Mouse (Mus musculus) E14TG2a.4 (cell line): Measurements from ENCODE around the gene Cyp11a1.

Source experiments
- H3K27me3 ChIP-seq: 2 replicates; pipeline ENCODE4 v1.6.1; 2014; ENCODE audit warnings: low read length, control low read depth; ENCODE audit not compliant: insufficient read depth
- H3K36me3 ChIP-seq: 2 replicates; pipeline ENCODE4 v1.6.1; 2014; ENCODE audit warnings: low read length, control low read depth; ENCODE audit not compliant: insufficient read depth
- H3K4me1 ChIP-seq: replicated peaks from 2 replicates; pipeline ENCODE4 v1.6.1; 2014; ENCODE audit warnings: low read depth, low read length, control low read depth
- H3K4me3 ChIP-seq: replicated peaks from 2 replicates; pipeline ENCODE4 v1.5.1; 2014; ENCODE audit warnings: mild to moderate bottlenecking, low read length
- H3K9me3 ChIP-seq: 2 replicates; pipeline ENCODE4 v1.6.1; 2014; ENCODE audit warnings: low read length, control low read depth
- CTCF ChIP-seq: conservative IDR thresholded peaks from 2 replicates; pipeline ENCODE4 v1.5.1; 2014; ENCODE audit warnings: low read length
- NANOG ChIP-seq: IDR thresholded peaks from 2 replicates; pipeline ENCODE4 v1.6.1; 2014; ENCODE audit warnings: borderline replicate concordance, low read length, mixed read lengths
- POU5F1 ChIP-seq: IDR thresholded peaks from 2 replicates; pipeline ENCODE4 v1.6.1; 2014; ENCODE audit warnings: low read length, borderline replicate concordance

Gene Cyp11a1

GRCm38 (mm10) chr9:58040977-58041376 lies 34.8 kb downstream of the Cyp11a1 start:
- peaks cover 80% of the 10 kb centered on the region for H3K4me1 ChIP-seq
- no peaks in the 10 kb centered on the region for H3K9me3 ChIP-seq
- TF ChIP-seq POU5F1 (no peak), CTCF (no peak), NANOG (no peak)
- no peaks in the 10 kb centered on the region for H3K36me3 ChIP-seq
- peaks cover 48% of the 10 kb centered on the region for H3K27me3 ChIP-seq
- no peak overlapping the region for H3K4me3 ChIP-seq

GRCm38 (mm10) chr9:58042391-58042790 lies 36.2 kb downstream of the Cyp11a1 start:
- H3K4me1 ChIP-seq = peaks cover 80% of the 10 kb centered on the region

GRCm38 (mm10) chr9:58043496-58044017 lies 37.3 kb downstream of the Cyp11a1 start:
- Histone ChIP-seq H3K4me3 (no peak overlapping the region), H3K27me3 (peaks cover 46% of the 10 kb centered on the region), H3K9me3 (no peaks in the 10 kb centered on the region), H3K4me1 (peaks cover 74% of the 10 kb centered on the region), H3K36me3 (no peaks in the 10 kb centered on the region)
- TF ChIP-seq POU5F1 = no peak
- TF ChIP-seq NANOG = no peak
- no peak for TF ChIP-seq CTCF

More at GRCm38 (mm10) chr9:58042391-58042790, 36.2 kb downstream of the Cyp11a1 start:
- peaks cover 44% of the 10 kb centered on the region for H3K27me3 ChIP-seq
- TF ChIP-seq POU5F1 (no peak), CTCF (no peak), NANOG (no peak)
- no peak overlapping the region; the same call in 1 of the 2 replicates for H3K4me3 ChIP-seq
- no peaks in the 10 kb centered on the region for H3K36me3 ChIP-seq
- no peaks in the 10 kb centered on the region for H3K9me3 ChIP-seq

GRCm38 (mm10) chr9:58044828-58045227 lies 38.6 kb downstream of the Cyp11a1 start:
- no peaks in the 10 kb centered on the region for H3K9me3 ChIP-seq
- H3K4me3 ChIP-seq = no peak overlapping the region
- H3K36me3 ChIP-seq = no peaks in the 10 kb centered on the region
- TF ChIP-seq CTCF (no peak), NANOG (no peak), POU5F1 (no peak)
- H3K4me1 ChIP-seq = peaks cover 66% of the 10 kb centered on the region
- H3K27me3 ChIP-seq = peaks cover 53% of the 10 kb centered on the region

- no peak for TF ChIP-seq POU5F1
- no peak for TF ChIP-seq NANOG
- TF ChIP-seq CTCF = no peak
- Histone ChIP-seq H3K36me3 (no peaks in the 10 kb centered on the region), H3K4me1 (peaks cover 58% of the 10 kb centered on the region), H3K27me3 (peaks cover 61% of the 10 kb centered on the region), H3K9me3 (no peaks in the 10 kb centered on the region), H3K4me3 (no peak overlapping the region)
These were observed 39.4 kb downstream of the Cyp11a1 start for GRCm38 (mm10) chr9:58045646-58046045.

- Histone ChIP-seq H3K27me3 (peaks cover 69% of the 10 kb centered on the region), H3K4me1 (peaks cover 54% of the 10 kb centered on the region), H3K9me3 (no peaks in the 10 kb centered on the region), H3K36me3 (no peaks in the 10 kb centered on the region), H3K4me3 (no peak overlapping the region)
- TF ChIP-seq POU5F1 (no peak), NANOG (no peak), CTCF (no peak)
These were observed 40.9 kb downstream of the Cyp11a1 start for GRCm38 (mm10) chr9:58047061-58047460.

GRCm38 (mm10) chr9:58048621-58049020 lies 42.4 kb downstream of the Cyp11a1 start:
- no peak overlapping the region for H3K4me3 ChIP-seq
- H3K27me3 ChIP-seq = peaks cover 61% of the 10 kb centered on the region
- TF ChIP-seq POU5F1 = no peak
- no peak for TF ChIP-seq NANOG
- no peak for TF ChIP-seq CTCF
- no peaks in the 10 kb centered on the region for H3K36me3 ChIP-seq
- peaks cover 53% of the 10 kb centered on the region for H3K4me1 ChIP-seq
- H3K9me3 ChIP-seq = no peaks in the 10 kb centered on the region

GRCm38 (mm10) chr9:58049186-58049585 lies 43.0 kb downstream of the Cyp11a1 start:
- H3K4me3 ChIP-seq = no peak overlapping the region
- no peaks in the 10 kb centered on the region for H3K9me3 ChIP-seq
- peaks cover 53% of the 10 kb centered on the region for H3K4me1 ChIP-seq
- H3K36me3 ChIP-seq = no peaks in the 10 kb centered on the region
- peaks cover 61% of the 10 kb centered on the region for H3K27me3 ChIP-seq
- TF ChIP-seq NANOG (no peak), POU5F1 (no peak), CTCF (no peak)

- Histone ChIP-seq H3K4me1 (peaks cover 46% of the 10 kb centered on the region), H3K9me3 (no peaks in the 10 kb centered on the region), H3K36me3 (no peaks in the 10 kb centered on the region), H3K4me3 (no peak overlapping the region), H3K27me3 (peaks cover 62% of the 10 kb centered on the region)
- TF ChIP-seq NANOG (no peak), CTCF (no peak), POU5F1 (no peak)
These were observed 43.6 kb downstream of the Cyp11a1 start for GRCm38 (mm10) chr9:58049861-58050260.
